ENCODE assay signal across 8 mouse cellular contexts in the genomic region with DNA sequence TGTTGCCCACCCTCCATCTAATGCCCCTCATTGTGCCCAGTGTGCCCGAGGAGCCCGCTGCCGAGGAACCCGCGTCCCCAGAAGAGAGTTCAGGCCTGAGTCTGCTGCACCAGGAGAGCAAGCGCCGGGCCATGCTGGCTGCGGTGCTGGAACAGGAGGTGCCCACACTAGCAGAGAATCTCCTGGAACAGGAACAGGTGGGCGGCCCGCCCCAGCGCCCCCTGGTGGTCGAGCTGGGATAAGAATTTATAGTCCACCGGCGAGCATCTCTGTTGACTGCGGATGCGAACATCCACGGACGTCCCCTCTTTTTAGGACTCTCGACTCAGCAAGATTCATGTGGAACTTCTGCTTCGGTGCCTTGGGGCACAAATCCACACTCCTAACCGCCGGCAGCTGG. TPM values are rescaled to one million over a fixed set of nuclear protein-coding genes. Genes with fewer than 3 reads are reported as not detected.
A peak's percentile ranks its signal among the peaks of the same experiment; 100 is the strongest.
DNase-seq lines count a peak whose midpoint lies in the region; ATAC-seq lines count a peak whose summit lies in the region.

No protein-coding gene starts in this region.

- H3K4me2 ChIP-seq in hindbrain, embryonic 15.5 days, result peak overlapping the region; percentile 49

- H3K9me3 ChIP-seq in hindbrain, embryonic 15.5 days, result no peaks in the 10 kb centered on the region

- H3K27ac ChIP-seq in hindbrain, embryonic 15.5 days (replicated peaks), result no peak overlapping the region

- peak overlapping the region; percentile 29 for H3K4me3 ChIP-seq in hindbrain, embryonic 15.5 days

- H3K36me3 ChIP-seq in hindbrain, embryonic 15.5 days, result no peaks in the 10 kb centered on the region

- H3K4me1 ChIP-seq in hindbrain, embryonic 15.5 days (replicated peaks), result peaks cover 8% of the 10 kb centered on the region

- peaks cover 64% of the 10 kb centered on the region for H3K27me3 ChIP-seq in hindbrain, embryonic 15.5 days

- 4% methylated on average over 22 of the region's 22 CpGs for WGBS in hindbrain, embryonic 15.5 days

- no peak overlapping the region for H3K9ac ChIP-seq in hindbrain, embryonic 15.5 days

- ATAC-seq in hindbrain, embryonic 15.5 days (ENCODE audit: low FRiP score, low read depth), result no peak

- DNase-seq in NIH3T3 (ENCODE audit: low read depth), result peak; percentile 69
- peak; percentile 96 for DNase-seq in cerebellum, postnatal 25 days
- peak; percentile 78 to 79 for DNase-seq in frontal cortex, postnatal 36 days (ENCODE audit: low spot score in 2 of 2)
- peak; percentile 86 to 91 for DNase-seq in layer of hippocampus, postnatal 25 days (ENCODE audit: extremely low spot score in 1 of 2, low spot score in 1 of 2)
- DNase-seq in lung, postnatal 14 days, result peak; percentile 89
- peak; percentile 78 for DNase-seq in ovary, postnatal 36 days (ENCODE audit: low spot score)
- peak; percentile 90 for DNase-seq in thymus, postnatal 25 days

RNA-seq across cellular contexts. Expression of a gene that starts 10.0 kb away (rescaled TPM):
- 1.8 and 2.2 TPM in 2 replicates for polyA plus RNA-seq in hindbrain, embryonic 15.5 days (2015; fragmentation: Nextera tagmentation; extraction: Ambion mirVana)
- 1 to 10 TPM; 3.0 to 6.0 TPM for total RNA-seq in layer of hippocampus, postnatal 25 days (2021)

RNA-seq across cellular contexts. Expression of a gene that starts 12.3 kb away (rescaled TPM):
- 0.32 and 0.35 TPM in 2 replicates for polyA plus RNA-seq in hindbrain, embryonic 15.5 days (2015; fragmentation: Nextera tagmentation; extraction: Ambion mirVana)
- under 1 TPM; 0.37 to 0.54 TPM for total RNA-seq in layer of hippocampus, postnatal 25 days (2021)

RNA-seq across cellular contexts. Expression of a gene that starts 27.0 kb away (rescaled TPM):
- 109 and 121 TPM in 2 replicates for polyA plus RNA-seq in hindbrain, embryonic 15.5 days (2015; fragmentation: Nextera tagmentation; extraction: Ambion mirVana)
- total RNA-seq in layer of hippocampus, postnatal 25 days (2021), result 10 to 100 TPM; 85.7 to 92.6 TPM

RNA-seq across cellular contexts. Expression of a gene that starts 38.3 kb away (rescaled TPM):
- 1.6 and 2.7 TPM in 2 replicates for polyA plus RNA-seq in hindbrain, embryonic 15.5 days (2015; fragmentation: Nextera tagmentation; extraction: Ambion mirVana)
- total RNA-seq in layer of hippocampus, postnatal 25 days (2021), result 1 to 10 TPM; 5.3 to 8.2 TPM

RNA-seq across cellular contexts. Expression of a gene that starts 38.7 kb away (rescaled TPM):
- 3.0 and 4.5 TPM in 2 replicates for polyA plus RNA-seq in hindbrain, embryonic 15.5 days (2015; fragmentation: Nextera tagmentation; extraction: Ambion mirVana)
- total RNA-seq in layer of hippocampus, postnatal 25 days (2021), result 1 to 10 TPM; 2.8 to 5.6 TPM
